Mouse (Mus musculus): ENCODE data around the gene Cdcp1. TPM values are rescaled to one million over a fixed set of nuclear protein-coding genes. Genes with fewer than 3 reads are reported as not detected.

Gene Cdcp1
- total RNA-seq, 4 experiments from 2014 or later = 0.12 to 0.32 (median 0.20) TPM

GRCm38 (mm10) chr9:123207895-123208294, 7.9 kb downstream of the Cdcp1 start:
- no peak for DNase-seq

GRCm38 (mm10) chr9:123206948-123207347, 8.9 kb downstream of the Cdcp1 start:
- DNase-seq = no peak

GRCm38 (mm10) chr9:123206526-123206925, 9.3 kb downstream of the Cdcp1 start:
- no peak for DNase-seq

- DNase-seq = no peak
These were observed 15.7 kb downstream of the Cdcp1 start for GRCm38 (mm10) chr9:123200116-123200515.

- no peak for DNase-seq
These were observed 27.6 kb downstream of the Cdcp1 start for GRCm38 (mm10) chr9:123188271-123188670.

- no peak for DNase-seq
These were observed 28.2 kb downstream of the Cdcp1 start for GRCm38 (mm10) chr9:123187589-123187988.

GRCm38 (mm10) chr9:123186151-123186550, 29.7 kb downstream of the Cdcp1 start:
- DNase-seq = no peak

- no peak for DNase-seq
These were observed 30.3 kb downstream of the Cdcp1 start for GRCm38 (mm10) chr9:123185546-123185945.

- DNase-seq = no peak
These were observed 32.6 kb downstream of the Cdcp1 start for GRCm38 (mm10) chr9:123183226-123183625.

GRCm38 (mm10) chr9:123180003-123180402, 35.8 kb downstream of the Cdcp1 start:
- DNase-seq = no peak

- no peak for DNase-seq
These were observed 38.3 kb downstream of the Cdcp1 start for GRCm38 (mm10) chr9:123177380-123178048.

GRCm38 (mm10) chr9:123174356-123174755, 41.5 kb downstream of the Cdcp1 start:
- DNase-seq = no peak

GRCm38 (mm10) chr9:123173760-123174159, 42.1 kb downstream of the Cdcp1 start:
- DNase-seq = no peak

GRCm38 (mm10) chr9:123165781-123166443, 49.9 kb downstream of the Cdcp1 start:
- no peak for DNase-seq

- no peak for DNase-seq
These were observed 52.7 kb downstream of the Cdcp1 start for GRCm38 (mm10) chr9:123162985-123163694.

- DNase-seq = no peak
These were observed 54.0 kb downstream of the Cdcp1 start for GRCm38 (mm10) chr9:123161792-123162191.

- DNase-seq = peak; percentile 55
These were observed 56.5 kb downstream of the Cdcp1 start for GRCm38 (mm10) chr9:123159330-123159729.

- no peak for DNase-seq
These were observed 57.6 kb downstream of the Cdcp1 start for GRCm38 (mm10) chr9:123158125-123158836.

- no peak for DNase-seq
These were observed 58.1 kb downstream of the Cdcp1 start for GRCm38 (mm10) chr9:123157699-123158098.

GRCm38 (mm10) chr9:123156910-123157361, 58.9 kb downstream of the Cdcp1 start:
- DNase-seq = peak; percentile 33

- no peak for DNase-seq
These were observed 62.7 kb downstream of the Cdcp1 start for GRCm38 (mm10) chr9:123153121-123153520.

GRCm38 (mm10) chr9:123152026-123152425, 63.8 kb downstream of the Cdcp1 start:
- no peak for DNase-seq

- no peak for DNase-seq
These were observed 64.3 kb downstream of the Cdcp1 start for GRCm38 (mm10) chr9:123151561-123151960.
